Mouse (Mus musculus) hindbrain, postnatal 0 days (tissue): Measurements from ENCODE around the gene Mrfap1. TPM values are rescaled to one million over a fixed set of nuclear protein-coding genes. Genes with fewer than 3 reads are reported as not detected.

Experiments used
- ATAC-seq: fragments of 200-750 bp; cut with Nextera tagmentation; 2 replicates; pipeline ENCODE4 v1.8.0; 2017; ENCODE audit warnings: mild to moderate bottlenecking, moderate TSS enrichment, moderate library complexity
- DNase-seq: peaks from one replicate; pipeline ENCODE4 v3.0.0-alpha.2; 2015; ENCODE audit warnings: low spot score
- H3K27ac ChIP-seq: fragments of 300-500 bp; sonication (generic); 2 replicates; pipeline ENCODE4 v1.5.1; 2014; ENCODE audit warnings: mild to moderate bottlenecking
- H3K27me3 ChIP-seq: fragments of 300-500 bp; sonication (generic); 2 replicates; pipeline ENCODE4 v1.6.1; 2014; ENCODE audit warnings: low read length, mixed read lengths; ENCODE audit not compliant: insufficient read depth
- H3K36me3 ChIP-seq: fragments of 300-500 bp; sonication (generic); 2 replicates; pipeline ENCODE4 v1.6.1; 2014; ENCODE audit warnings: low read length, mixed read lengths; ENCODE audit not compliant: insufficient read depth
- H3K4me1 ChIP-seq: fragments of 300-500 bp; sonication (generic); 2 replicates; pipeline ENCODE4 v1.6.1; 2014; ENCODE audit warnings: antibody characterized with exemption, low read length, mixed read lengths; ENCODE audit not compliant: insufficient read depth
- H3K4me2 ChIP-seq: fragments of 300-500 bp; sonication (generic); 2 replicates; pipeline ENCODE4 v1.6.1; 2014; ENCODE audit warnings: low read depth, mild to moderate bottlenecking, low read length, moderate library complexity, mixed read lengths
- H3K4me3 ChIP-seq: fragments of 300-500 bp; sonication (generic); 2 replicates; pipeline ENCODE4 v1.5.1; 2014; ENCODE audit warnings: low read length
- H3K9ac ChIP-seq: fragments of 300-500 bp; sonication (generic); replicated peaks from 2 replicates; pipeline ENCODE4 v1.6.1; 2014; ENCODE audit warnings: mild to moderate bottlenecking, low read length, moderate library complexity, mixed read lengths
- H3K9me3 ChIP-seq: fragments of 300-500 bp; sonication (generic); 2 replicates; pipeline ENCODE4 v1.6.1; 2016; ENCODE audit warnings: low read length, mixed read lengths
- CTCF ChIP-seq: IDR thresholded peaks from 2 replicates; pipeline ENCODE4 v1.5.1; 2016; ENCODE audit warnings: antibody characterized with exemption, control low read depth, low read depth
- WGBS: fragments of 180-500 bp; shearing (Covaris S2); extraction: QIAGEN DNeasy Blood & Tissue Kit; methylation state at CpG from one replicate; pipeline ENCODE4 v1.1.7; 2014; 5-methylcytosine and 5-hydroxymethylcytosine counted together
- polyA plus RNA-seq: library from polyadenylated mRNA; unstranded; fragments of >200 nt; fragmentation: Nextera tagmentation; extraction: Ambion mirVana; gene quantifications from 2 replicates; pipeline ENCODE4 v1.2.1, GENCODE M21; 2015
- total RNA-seq: library from RNA; depleted of rRNA; stranded (reverse); fragments of >200 nt; gene quantifications from 2 replicates; pipeline ENCODE4 v1.2.3, GENCODE M21; 2014

Gene Mrfap1
- total and polyA plus RNA-seq, 2 experiments from 2014 or later: 278 to 443 TPM

DNA sequence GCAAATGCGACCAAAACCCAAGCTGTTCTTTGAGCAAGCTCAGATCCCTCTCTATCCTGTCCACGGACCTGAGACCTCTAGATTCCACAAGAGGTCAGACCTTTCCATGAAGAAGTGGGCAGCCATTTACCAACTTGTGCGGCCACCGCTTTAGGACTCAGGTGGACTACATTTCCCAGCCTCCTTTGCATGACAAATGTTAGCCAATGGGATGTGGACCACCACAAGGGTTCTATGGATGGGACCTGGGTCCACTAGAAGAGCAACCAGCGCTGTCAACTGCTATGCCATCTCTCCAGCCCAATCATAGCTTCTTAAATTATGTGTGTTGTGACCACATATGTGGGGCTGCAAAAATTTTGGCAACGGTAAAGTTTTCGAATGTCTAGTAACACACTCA, 34.7 kb upstream of the Mrfap1 start:
- H3K9me3 ChIP-seq: no peaks in the 10 kb centered on the region
- no peaks in the 10 kb centered on the region for H3K27me3 ChIP-seq
- peak overlapping the region; percentile 89 for H3K4me2 ChIP-seq
- H3K4me3 ChIP-seq: no peak overlapping the region
- H3K27ac ChIP-seq: no peak overlapping the region
- ATAC-seq (peak; percentile 36; the same call in 1 of the 2 replicates), DNase-seq (peak; percentile 66)
- peaks cover 8% of the 10 kb centered on the region; the same call in 1 of the 2 replicates for H3K4me1 ChIP-seq
- WGBS: 65% methylated on average over 7 of the region's 7 CpGs
- peaks cover 3% of the 10 kb centered on the region; the same call in 1 of the 2 replicates for H3K36me3 ChIP-seq
- no peak; the same call in 1 of the 2 replicates for TF ChIP-seq CTCF
- H3K9ac ChIP-seq: no peak overlapping the region

- Histone ChIP-seq H3K36me3 (peaks cover 3% of the 10 kb centered on the region; the same call in 1 of the 2 replicates), H3K4me1 (peaks cover 8% of the 10 kb centered on the region; the same call in 1 of the 2 replicates), H3K9me3 (no peaks in the 10 kb centered on the region), H3K27me3 (no peaks in the 10 kb centered on the region), H3K4me3 (peak within 1 kb of the TSS; percentile 55), H3K9ac (peak within 1 kb of the TSS; percentile 56), H3K27ac (0 out of 2 replicates have a peak within 1 kb of the TSS, but pooled peaks have one; percentile 32), H3K4me2 (peak within 1 kb of the TSS; percentile 89)
- peak; percentile 93 for ATAC-seq
- peak; percentile 94 for DNase-seq
- TF ChIP-seq CTCF: peak; percentile 95
- 4% methylated on average over 46 of the region's 46 CpGs for WGBS
These were observed 33.6 kb upstream of the Mrfap1 start, which contains the start of gene Man2b2 for GRCm38 (mm10) chr5:36829913-36830879. Gene Man2b2 (minus strand): TSS chr5:36830653.

GRCm38 (mm10) chr5:36829098-36829497, 32.5 kb upstream of the Mrfap1 start:
- 75% methylated on average over 4 of the region's 4 CpGs for WGBS

GRCm38 (mm10) chr5:36822907-36823306, 26.3 kb upstream of the Mrfap1 start:
- no peak for ATAC-seq
- no peak overlapping the region for H3K9ac ChIP-seq
- H3K9me3 ChIP-seq: no peaks in the 10 kb centered on the region
- H3K4me2 ChIP-seq: no peak overlapping the region
- TF ChIP-seq CTCF: no peak
- no peak overlapping the region for H3K27ac ChIP-seq
- DNase-seq: no peak
- no peaks in the 10 kb centered on the region for H3K27me3 ChIP-seq
- peaks cover 7% of the 10 kb centered on the region; the same call in 1 of the 2 replicates for H3K36me3 ChIP-seq
- H3K4me3 ChIP-seq: no peak overlapping the region
- H3K4me1 ChIP-seq: no peaks in the 10 kb centered on the region
- 86% methylated on average over 4 of the region's 4 CpGs for WGBS

More at GRCm38 (mm10) chr5:36829098-36829497, 32.5 kb upstream of the Mrfap1 start:
- no peak for DNase-seq
- H3K36me3 ChIP-seq: peaks cover 3% of the 10 kb centered on the region; the same call in 1 of the 2 replicates
- no peak overlapping the region for H3K4me2 ChIP-seq
- H3K9ac ChIP-seq: no peak overlapping the region
- no peaks in the 10 kb centered on the region for H3K9me3 ChIP-seq
- no peak overlapping the region for H3K27ac ChIP-seq
- H3K4me1 ChIP-seq: peaks cover 8% of the 10 kb centered on the region; the same call in 1 of the 2 replicates
- ATAC-seq: no peak
- no peak for TF ChIP-seq CTCF
- H3K27me3 ChIP-seq: no peaks in the 10 kb centered on the region
- no peak overlapping the region for H3K4me3 ChIP-seq

DNA sequence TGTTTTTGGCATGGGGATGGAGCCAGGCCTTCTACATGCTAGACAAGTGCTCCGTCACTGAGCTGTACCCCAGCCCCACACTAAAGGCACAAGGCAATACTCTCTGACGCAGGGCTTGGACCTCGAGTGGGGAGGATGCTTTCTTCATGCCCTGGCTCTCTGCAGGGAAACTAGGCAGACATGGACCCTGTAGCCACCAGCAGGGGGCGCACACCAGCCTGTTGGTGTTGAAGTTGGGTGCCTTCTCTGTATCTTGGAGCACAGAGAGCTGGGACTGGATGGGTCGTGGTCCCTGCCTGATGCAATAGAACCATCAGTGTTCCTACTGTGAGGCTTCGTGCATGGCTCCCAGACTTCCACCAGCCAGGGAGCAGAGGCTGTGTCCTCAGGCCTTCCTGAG, 23.6 kb upstream of the Mrfap1 start:
- ATAC-seq (peak; percentile 56), DNase-seq (peak; percentile 68)
- Histone ChIP-seq H3K4me2 (no peak overlapping the region), H3K27me3 (no peaks in the 10 kb centered on the region), H3K36me3 (peaks cover 4% of the 10 kb centered on the region; the same call in 1 of the 2 replicates), H3K4me1 (no peaks in the 10 kb centered on the region), H3K9me3 (no peaks in the 10 kb centered on the region), H3K9ac (no peak overlapping the region), H3K27ac (no peak overlapping the region), H3K4me3 (no peak overlapping the region)
- WGBS: 45% methylated on average over 6 of the region's 6 CpGs
- peak; percentile 84 for TF ChIP-seq CTCF

- no peak overlapping the region for H3K4me2 ChIP-seq
- no peak overlapping the region for H3K9ac ChIP-seq
- no peak for TF ChIP-seq CTCF
- ATAC-seq: peak; percentile 21
- 88% methylated on average over 5 of the region's 5 CpGs for WGBS
- H3K27ac ChIP-seq: no peak overlapping the region
- H3K36me3 ChIP-seq: peaks cover 4% of the 10 kb centered on the region; the same call in 1 of the 2 replicates
- H3K9me3 ChIP-seq: no peaks in the 10 kb centered on the region
- DNase-seq: no peak
- H3K27me3 ChIP-seq: no peaks in the 10 kb centered on the region
- H3K4me3 ChIP-seq: no peak overlapping the region
- H3K4me1 ChIP-seq: no peaks in the 10 kb centered on the region
These were observed 23.2 kb upstream of the Mrfap1 start for GRCm38 (mm10) chr5:36819742-36820141.
